In the genomic region with DNA sequence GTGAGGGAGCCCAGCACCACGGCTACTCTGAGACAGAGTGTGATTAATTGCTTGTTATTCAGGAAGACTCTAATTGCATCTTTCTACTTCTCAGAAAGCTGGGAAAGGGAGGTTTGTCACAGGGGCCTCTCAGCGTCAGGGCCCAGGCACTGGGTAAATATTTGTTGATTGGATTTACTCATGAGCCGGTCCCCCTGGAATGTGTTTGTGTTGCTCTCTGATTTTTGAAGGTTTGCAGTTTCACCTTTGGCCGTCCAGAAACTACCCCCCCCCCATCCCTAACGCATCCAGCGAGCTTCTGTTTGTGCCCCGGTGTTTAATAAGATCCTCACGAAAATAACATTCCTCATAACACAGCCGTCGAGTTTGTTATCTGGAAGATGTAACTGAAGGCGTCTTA, we compare ENCODE assay signal across 25 mouse cellular contexts.
DNase-seq lines count a peak whose midpoint lies in the region; ATAC-seq and TF ChIP-seq lines count a peak whose summit lies in the region.
"Had no signal": no experiment of that assay in that cellular context is flagged by ENCODE, and none has a peak within 500 bp of the region (broad histone marks: within the 10 kb centered on the region; RNA-seq: fewer than 3 reads in every experiment).

No protein-coding gene starts in this region.

- WGBS in hindbrain, embryonic 15.5 days = 68% methylated on average over 11 of the region's 11 CpGs
- WGBS in hindbrain, embryonic 12.5 days = 77% methylated on average over 11 of the region's 11 CpGs
- 66% methylated on average over 11 of the region's 11 CpGs for WGBS in liver, embryonic 13.5 days (ENCODE audit: insufficient replicate concordance)
- 82% methylated on average over 11 of the region's 11 CpGs for WGBS in midbrain, postnatal 0 days

- no peak for TF ChIP-seq CTCF in cortical plate, adult 2 months (IDR thresholded peaks at IDR 0.05; ENCODE audit: extremely low read depth, insufficient read depth, low read length)
- no peak for TF ChIP-seq CTCF in midbrain, postnatal 0 days (IDR thresholded peaks at IDR 0.05)

- H3K4me2 ChIP-seq in hindbrain, embryonic 15.5 days = peak overlapping the region; percentile 68
- H3K4me2 ChIP-seq in hindbrain, embryonic 12.5 days (replicated peaks) = no peak overlapping the region
- peak overlapping the region; percentile 8; the same call in 1 of the 2 replicates for H3K4me2 ChIP-seq in liver, embryonic 13.5 days
- peak overlapping the region; percentile 77 for H3K4me2 ChIP-seq in midbrain, postnatal 0 days (ENCODE audit: low read depth, low read length, poor library complexity, severe bottlenecking)
- H3K4me2 ChIP-seq: embryonic facial prominence, embryonic 12.5 days; heart, embryonic 11.5 days; limb, embryonic 15.5 days; lung, embryonic 15.5 days; neural tube, embryonic 12.5 days had no signal

- peak overlapping the region; percentile 45; the same call in 1 of the 2 replicates for H3K4me3 ChIP-seq in hindbrain, embryonic 15.5 days
- H3K4me3 ChIP-seq in hindbrain, embryonic 12.5 days = no peak overlapping the region
- peak overlapping the region; percentile 98 for H3K4me3 ChIP-seq in cortical plate, adult 2 months (ENCODE audit: insufficient read depth, low read length)
- H3K4me3 ChIP-seq in liver, embryonic 13.5 days (replicated peaks) = no peak overlapping the region
- peak overlapping the region; percentile 57 for H3K4me3 ChIP-seq in midbrain, postnatal 0 days (ENCODE audit: low read depth, low read length)
- H3K4me3 ChIP-seq: embryonic facial prominence, embryonic 12.5 days; limb, embryonic 15.5 days; lung, embryonic 15.5 days; megakaryocyte, embryonic 14.5 days; neural tube, embryonic 12.5 days had no signal

- peaks cover 46% of the 10 kb centered on the region for H3K4me1 ChIP-seq in hindbrain, embryonic 15.5 days (replicated peaks)
- peaks cover 29% of the 10 kb centered on the region for H3K4me1 ChIP-seq in hindbrain, embryonic 12.5 days
- H3K4me1 ChIP-seq in cortical plate, adult 2 months (ENCODE audit: control insufficient read depth, insufficient read depth, low read length) = peaks cover 1% of the 10 kb centered on the region; the same call in 1 of the 2 replicates
- H3K4me1 ChIP-seq in liver, embryonic 13.5 days (replicated peaks) = peaks cover 23% of the 10 kb centered on the region
- no peaks in the 10 kb centered on the region; the same call in 1 of the 2 replicates for H3K4me1 ChIP-seq in midbrain, postnatal 0 days (ENCODE audit: insufficient read depth, low read length)

- no peaks in the 10 kb centered on the region for H3K9me3 ChIP-seq in hindbrain, embryonic 15.5 days
- no peaks in the 10 kb centered on the region for H3K9me3 ChIP-seq in hindbrain, embryonic 12.5 days (replicated peaks)
- no peaks in the 10 kb centered on the region for H3K9me3 ChIP-seq in liver, embryonic 13.5 days (replicated peaks)
- H3K9me3 ChIP-seq in midbrain, postnatal 0 days (ENCODE audit: low read length) = no peaks in the 10 kb centered on the region
- H3K9me3 ChIP-seq: embryonic facial prominence, embryonic 12.5 days; limb, embryonic 15.5 days; lung, embryonic 15.5 days; megakaryocyte, embryonic 14.5 days; neural tube, embryonic 12.5 days had no signal

- no peak overlapping the region for H3K27ac ChIP-seq in hindbrain, embryonic 15.5 days (replicated peaks)
- H3K27ac ChIP-seq in hindbrain, embryonic 12.5 days = no peak overlapping the region
- no peak overlapping the region for H3K27ac ChIP-seq in cortical plate, adult 2 months (ENCODE audit: insufficient read depth, low read length)
- peak overlapping the region; percentile 61 for H3K27ac ChIP-seq in liver, embryonic 13.5 days
- H3K27ac ChIP-seq in midbrain, postnatal 0 days (ENCODE audit: low read depth, low read length) = 0 out of 2 replicates have a peak overlapping the region, but pooled peaks have one; percentile 28
- H3K27ac ChIP-seq: embryonic facial prominence, embryonic 12.5 days; limb, embryonic 15.5 days; lung, embryonic 15.5 days; neural tube, embryonic 12.5 days had no signal

- no peak for TF ChIP-seq POLR2A in cortical plate, adult 2 months (IDR thresholded peaks at IDR 0.05; ENCODE audit: extremely low read depth, insufficient read depth, low read length)

- H3K9ac ChIP-seq in hindbrain, embryonic 15.5 days = peak overlapping the region; percentile 40; the same call in 1 of the 2 replicates
- H3K9ac ChIP-seq in hindbrain, embryonic 12.5 days = no peak overlapping the region
- no peak overlapping the region for H3K9ac ChIP-seq in liver, embryonic 13.5 days
- peak overlapping the region; percentile 67; the same call in 1 of the 2 replicates for H3K9ac ChIP-seq in midbrain, postnatal 0 days (replicated peaks; ENCODE audit: low read length, poor library complexity, severe bottlenecking)
- H3K9ac ChIP-seq: embryonic facial prominence, embryonic 12.5 days; forebrain, postnatal 0 days; limb, embryonic 15.5 days; lung, embryonic 15.5 days; neural tube, embryonic 12.5 days had no signal

- no peak for ATAC-seq in hindbrain, embryonic 15.5 days (ENCODE audit: low FRiP score, low read depth)
- no peak for ATAC-seq in hindbrain, embryonic 12.5 days (ENCODE audit: low FRiP score)
- ATAC-seq in liver, embryonic 13.5 days (ENCODE audit: low read depth) = no peak
- ATAC-seq in midbrain, postnatal 0 days (ENCODE audit: low FRiP score) = no peak
- ATAC-seq: CD4-positive, CD25-positive, alpha-beta regulatory T cell, adult 4 months; forebrain, postnatal 0 days; intestine, postnatal 0 days had no signal

- no peak for DNase-seq in liver, embryonic 13.5 days
- DNase-seq in midbrain, postnatal 0 days (ENCODE audit: low spot score) = no peak
- no peak for DNase-seq in cerebellum, postnatal 36 days
- no peak for DNase-seq in ovary, adult 18-20 months (ENCODE audit: low spot score)
- DNase-seq: adrenal gland, postnatal 14 days; cerebellum, adult 9-11 months; forebrain, postnatal 0 days; gastrocnemius, postnatal 14 days; heart, adult 11 months; kidney, postnatal 36 days; layer of hippocampus, postnatal 36 days; left cerebral cortex, postnatal 4 days; lung, postnatal 36 days; right cerebral cortex, postnatal 14 days had no signal

- no peaks in the 10 kb centered on the region for H3K27me3 ChIP-seq in hindbrain, embryonic 15.5 days
- no peaks in the 10 kb centered on the region for H3K27me3 ChIP-seq in hindbrain, embryonic 12.5 days
- no peaks in the 10 kb centered on the region for H3K27me3 ChIP-seq in liver, embryonic 13.5 days
- H3K27me3 ChIP-seq in midbrain, postnatal 0 days (ENCODE audit: insufficient read depth, low read length) = no peaks in the 10 kb centered on the region
- H3K27me3 ChIP-seq: embryonic facial prominence, embryonic 12.5 days; lung, embryonic 15.5 days; megakaryocyte, embryonic 14.5 days; neural tube, embryonic 12.5 days had no signal

- H3K36me3 ChIP-seq in hindbrain, embryonic 15.5 days = no peaks in the 10 kb centered on the region
- H3K36me3 ChIP-seq in hindbrain, embryonic 12.5 days = peaks cover 4% of the 10 kb centered on the region; the same call in 1 of the 2 replicates
- H3K36me3 ChIP-seq in liver, embryonic 13.5 days = peaks cover 63% of the 10 kb centered on the region
- H3K36me3 ChIP-seq in midbrain, postnatal 0 days (ENCODE audit: insufficient read depth, low read length) = no peaks in the 10 kb centered on the region
- H3K36me3 ChIP-seq: embryonic facial prominence, embryonic 12.5 days; limb, embryonic 15.5 days; lung, embryonic 15.5 days; neural tube, embryonic 12.5 days had no signal

Comparison
In these comparisons a context has a peak if more than half of its experiments do, and no peak if none do; other contexts are left out.
1. H3K4me3 ChIP-seq: peak in hindbrain, embryonic 15.5 days (single experiment), cortical plate, adult 2 months (single experiment) and midbrain, postnatal 0 days (single experiment); none in hindbrain, embryonic 12.5 days (single experiment) and liver, embryonic 13.5 days (single experiment).
2. H3K9ac ChIP-seq: peak in hindbrain, embryonic 15.5 days (single experiment) and midbrain, postnatal 0 days (single experiment); none in hindbrain, embryonic 12.5 days (single experiment) and liver, embryonic 13.5 days (single experiment).
3. H3K27ac ChIP-seq: peak in liver, embryonic 13.5 days (single experiment) and midbrain, postnatal 0 days (single experiment); none in hindbrain, embryonic 15.5 days (single experiment), hindbrain, embryonic 12.5 days (single experiment) and cortical plate, adult 2 months (single experiment).